Mouse (Mus musculus): ENCODE data around the gene Slc22a20.

Gene Slc22a20

DNA sequence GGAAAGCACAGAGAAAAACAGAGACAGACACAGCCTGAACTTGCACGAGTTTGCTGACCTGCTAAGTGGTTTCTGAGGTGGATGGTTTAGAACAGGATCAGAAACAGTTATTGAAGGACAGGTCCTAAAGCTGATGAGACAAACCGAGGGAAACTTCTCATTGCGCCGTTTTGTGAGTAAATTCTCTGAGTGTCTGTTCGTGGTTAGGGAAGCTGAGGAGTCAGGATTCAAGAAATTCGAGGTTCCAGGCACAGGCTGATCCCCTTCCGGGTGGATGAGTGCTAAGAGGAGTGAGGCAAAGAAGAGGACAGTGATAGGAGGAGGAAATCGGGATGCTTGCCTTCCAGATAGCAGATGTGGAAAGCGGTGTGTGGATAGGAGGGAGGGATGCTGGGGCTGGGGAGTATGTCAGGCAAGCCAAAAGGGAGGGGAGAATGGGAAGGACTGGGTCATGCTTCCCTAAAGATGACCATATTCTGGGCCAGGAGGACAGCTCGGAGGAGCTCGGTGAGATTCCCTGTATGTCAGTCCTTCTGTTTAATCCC, 60.6 kb downstream of the Slc22a20 start:
- DNase-seq (ENCODE audit: low spot score in 2 of 2): no peak

DNA sequence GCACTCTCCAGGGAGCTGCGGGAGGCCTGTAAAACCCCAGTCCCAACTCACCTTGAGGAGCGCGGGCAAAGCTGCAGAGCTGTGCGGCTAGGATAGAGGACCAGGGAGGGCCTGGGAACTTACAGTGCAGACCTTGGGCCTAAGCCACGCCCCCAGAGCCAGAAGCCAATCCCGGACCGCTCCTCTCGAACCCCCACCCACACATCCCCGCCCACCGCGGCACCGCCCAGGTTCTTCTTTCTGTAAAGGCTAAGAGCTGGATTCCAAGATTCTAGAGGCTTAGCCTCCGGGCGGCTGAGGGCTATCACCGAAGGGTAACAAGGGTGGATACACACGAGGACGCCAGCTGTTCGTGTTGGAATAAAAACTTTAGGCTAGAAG, 61.2 kb downstream of the Slc22a20 start, which contains the start of gene Cdc42ep2:
Gene Cdc42ep2, minus strand, starts transcription at position 104 of the 381 bp plus-strand sequence.
- DNase-seq (ENCODE audit: low spot score in 2 of 2): peak; percentile 96 to 98

DNA sequence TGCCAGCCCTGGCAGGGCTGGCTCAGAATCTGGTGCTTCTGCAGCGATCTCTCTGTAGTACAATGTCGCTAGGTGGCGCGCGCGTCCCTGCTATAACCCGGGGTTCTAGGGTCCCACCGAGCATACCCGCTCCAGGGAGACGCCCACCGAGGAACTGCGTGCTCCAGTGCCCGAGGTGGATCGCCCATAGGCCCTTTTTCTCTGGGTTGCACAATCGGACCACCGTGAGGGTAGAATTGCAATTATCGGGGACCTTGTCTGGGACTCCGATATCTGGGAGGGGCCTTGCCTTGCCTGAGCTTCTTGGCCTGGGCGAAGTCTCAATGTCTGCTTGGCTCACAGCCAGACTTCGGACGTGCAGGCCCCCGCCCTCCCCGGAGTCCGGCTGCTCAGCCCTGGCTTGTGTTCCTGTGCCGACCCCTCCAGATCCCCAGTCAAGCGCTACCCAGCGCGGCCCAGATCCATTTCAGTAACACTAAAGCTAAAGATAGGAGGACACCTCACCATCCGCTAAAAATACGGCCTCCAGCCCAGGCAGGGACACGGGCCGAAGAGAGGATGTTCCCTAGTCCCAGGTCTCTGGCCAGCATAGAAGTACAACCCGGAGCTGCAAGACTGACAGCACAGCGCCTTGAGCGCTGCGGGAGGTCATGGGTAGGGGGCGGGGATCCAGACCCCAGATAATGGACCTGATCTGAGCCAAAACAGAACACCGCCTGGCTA, 61.8 kb downstream of the Slc22a20 start:
- DNase-seq (ENCODE audit: low spot score in 2 of 2): peak; percentile 82 to 94

DNA sequence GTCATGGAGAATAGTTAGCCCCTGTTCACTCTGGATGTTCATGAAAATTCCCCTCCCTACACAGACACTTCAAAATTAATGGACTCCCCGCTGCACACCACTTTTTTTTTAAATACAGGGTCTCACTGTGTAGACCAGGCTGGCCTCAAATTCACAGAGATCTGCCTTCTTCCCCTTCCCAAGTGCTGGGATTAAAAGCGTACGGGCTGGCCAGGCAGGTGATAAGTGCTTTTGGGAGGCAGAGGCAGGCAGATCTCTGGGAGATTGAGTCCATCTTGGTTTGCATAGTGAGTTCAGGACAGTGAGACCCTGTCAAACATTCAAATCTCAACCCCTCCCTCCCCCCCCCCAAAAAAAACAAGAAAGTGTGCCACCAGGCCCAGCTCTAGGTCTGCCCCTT, 63.0 kb downstream of the Slc22a20 start:
- DNase-seq (ENCODE audit: low spot score in 2 of 2): no peak

DNA sequence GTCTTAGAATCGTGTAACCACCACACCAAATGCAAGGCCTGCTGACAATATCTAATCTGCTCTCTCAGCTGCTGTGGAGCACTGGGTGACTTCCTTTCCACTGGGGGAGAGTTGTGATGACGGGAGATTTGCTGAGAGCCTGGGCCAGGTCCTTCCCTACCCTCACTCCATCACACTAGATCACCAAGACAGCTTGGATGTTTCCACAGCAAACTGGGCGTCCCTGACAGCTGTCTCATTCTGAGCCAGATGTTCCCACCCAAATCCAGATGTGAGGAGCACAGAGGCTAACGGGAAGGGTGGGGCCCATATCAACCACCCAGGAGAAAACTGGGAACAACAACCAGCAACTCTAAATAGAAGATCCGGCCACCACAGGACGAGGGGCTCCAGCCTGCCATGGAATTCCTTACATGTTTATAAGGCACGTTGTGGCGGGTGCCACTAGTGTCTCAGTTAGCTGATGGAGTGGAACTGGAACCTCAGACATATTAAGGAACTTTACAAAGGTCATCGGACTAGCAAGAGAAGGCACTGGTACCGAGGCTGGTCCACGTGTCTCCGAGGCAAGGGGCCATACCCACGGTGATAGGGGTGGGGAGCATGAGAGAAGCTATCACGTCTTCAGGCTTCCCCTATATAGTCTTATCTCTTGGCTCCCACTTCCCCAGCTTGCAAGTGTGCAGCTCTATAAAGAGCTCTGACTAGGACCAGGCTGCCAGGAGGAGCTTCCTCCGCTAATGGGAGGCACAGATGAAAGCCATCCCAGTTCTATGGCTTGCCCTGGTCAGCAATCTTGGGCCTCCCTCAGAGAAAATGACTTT, 63.6 kb downstream of the Slc22a20 start:
- no peak for DNase-seq (ENCODE audit: low spot score in 2 of 2)

DNA sequence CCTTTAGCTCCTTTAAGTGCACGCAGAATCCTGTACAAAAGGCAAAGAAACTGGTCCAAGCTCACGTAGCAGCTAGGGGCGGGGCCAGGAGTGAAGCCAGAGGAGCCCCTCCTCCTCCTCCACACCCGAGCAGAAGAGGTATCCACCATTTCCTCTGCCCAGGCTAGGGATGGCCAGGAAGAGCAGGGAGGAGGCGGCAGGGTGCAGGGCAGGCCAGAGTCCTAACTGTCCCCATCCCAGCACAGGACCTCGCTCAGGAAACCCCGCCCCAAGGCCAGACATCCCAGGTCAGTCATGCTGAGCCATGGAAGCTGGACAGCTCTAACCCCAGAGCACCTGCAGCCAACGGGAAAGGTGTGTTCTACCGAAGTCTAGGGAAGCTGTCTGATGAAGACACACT, 64.2 kb downstream of the Slc22a20 start:
- DNase-seq (ENCODE audit: low spot score in 2 of 2): no peak

All from urinary bladder, postnatal 4 days (tissue).